Comparison of ENCODE assay signal across 34 mouse cellular contexts in the genomic region with DNA sequence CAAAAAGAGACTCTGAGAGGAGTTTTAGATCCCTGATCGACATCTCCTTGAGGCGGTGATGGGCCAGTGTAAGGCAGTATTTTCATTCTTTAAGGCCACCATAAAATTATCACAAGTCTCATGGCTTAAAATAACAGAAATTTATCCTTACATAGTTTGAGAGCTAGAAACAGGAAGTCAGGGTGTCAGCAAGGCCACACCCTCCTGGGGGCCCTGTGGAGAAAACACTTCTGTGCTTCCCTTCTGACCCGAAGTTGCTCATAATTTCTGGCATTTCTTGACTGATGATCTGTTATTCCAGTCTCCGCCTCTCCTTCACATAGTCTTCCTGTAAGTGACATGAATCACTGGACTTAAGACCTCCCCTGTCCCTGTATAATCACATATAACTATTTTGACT. TPM values are rescaled to one million over a fixed set of nuclear protein-coding genes. Genes with fewer than 3 reads are reported as not detected.
DNase-seq lines count a peak whose midpoint lies in the region; ATAC-seq and TF ChIP-seq lines count a peak whose summit lies in the region.
"Had no signal": no experiment of that assay in that cellular context is flagged by ENCODE, and none has a peak within 500 bp of the region (broad histone marks: within the 10 kb centered on the region; RNA-seq: fewer than 3 reads in every experiment).

No protein-coding gene starts in this region.

- peak; percentile 12 for DNase-seq in liver, adult 2 months (ENCODE audit: extremely low read depth, low read depth, low spot score)
- DNase-seq in liver, embryonic 11.5 days (ENCODE audit: low spot score): no peak
- DNase-seq in A20 (ENCODE audit: low read depth, low spot score): peak; percentile 2
- no peak for DNase-seq in left cerebral cortex, postnatal 10 days (ENCODE audit: extremely low spot score in 1 of 2, low spot score in 2 of 2)
- DNase-seq in spleen, postnatal 14 days (ENCODE audit: low spot score in 2 of 2): no peak
- DNase-seq: adrenal gland, postnatal 36 days; B cell, adult 2 months; cerebellum, adult 11 months; cerebellum, adult 9-11 months; gastrocnemius, postnatal 36 days; kidney, postnatal 36 days; left cerebral cortex, postnatal 4 days; lung, adult 2 months; right cerebral cortex, postnatal 25 days; thymus, postnatal 14 days had no signal

- WGBS in liver, adult 2 months: 81% methylated on average over 4 of the region's 4 CpGs
- WGBS in liver, embryonic 11.5 days: 62% methylated on average over 4 of the region's 4 CpGs
- WGBS in hindbrain, embryonic 16.5 days: 89% methylated on average over 4 of the region's 4 CpGs

- H3K27me3 ChIP-seq in liver, adult 2 months (ENCODE audit: control insufficient read depth, insufficient read depth, low read length): no peaks in the 10 kb centered on the region
- H3K27me3 ChIP-seq in liver, embryonic 11.5 days (replicated peaks; ENCODE audit: control insufficient read depth, insufficient read depth, low read length): no peaks in the 10 kb centered on the region
- H3K27me3 ChIP-seq in hindbrain, embryonic 16.5 days (replicated peaks; ENCODE audit: control insufficient read depth, insufficient read depth, low read length): no peaks in the 10 kb centered on the region
- H3K27me3 ChIP-seq: forebrain, embryonic 12.5 days; hindbrain, embryonic 15.5 days; limb, embryonic 15.5 days; midbrain, embryonic 13.5 days; neural tube, embryonic 12.5 days had no signal

- no peak overlapping the region for H3K9ac ChIP-seq in liver, adult 2 months (ENCODE audit: low read depth, low read length)
- H3K9ac ChIP-seq in liver, embryonic 11.5 days (ENCODE audit: low read depth, low read length): no peak overlapping the region
- no peak overlapping the region for H3K9ac ChIP-seq in hindbrain, embryonic 16.5 days (ENCODE audit: low read depth, low read length)
- H3K9ac ChIP-seq: forebrain, embryonic 12.5 days; hindbrain, embryonic 15.5 days; limb, embryonic 15.5 days; midbrain, embryonic 13.5 days; neural tube, embryonic 12.5 days had no signal

- no peak overlapping the region for H3K4me3 ChIP-seq in liver, adult 2 months (ENCODE audit: insufficient read depth, low read depth, low read length)
- H3K4me3 ChIP-seq in liver, embryonic 11.5 days (ENCODE audit: low read depth, low read length): no peak overlapping the region
- H3K4me3 ChIP-seq in hindbrain, embryonic 16.5 days (ENCODE audit: low read length): no peak overlapping the region
- H3K4me3 ChIP-seq: forebrain, embryonic 12.5 days; hindbrain, embryonic 15.5 days; limb, embryonic 15.5 days; midbrain, embryonic 13.5 days; neural tube, embryonic 12.5 days had no signal

- no peak overlapping the region for H3K27ac ChIP-seq in liver, adult 2 months (replicated peaks; ENCODE audit: insufficient read depth, low read depth, low read length)
- no peak overlapping the region for H3K27ac ChIP-seq in liver, embryonic 11.5 days (ENCODE audit: low read depth, low read length)
- H3K27ac ChIP-seq in hindbrain, embryonic 16.5 days (ENCODE audit: low read depth, low read length): no peak overlapping the region
- H3K27ac ChIP-seq: forebrain, embryonic 12.5 days; hindbrain, embryonic 15.5 days; limb, embryonic 15.5 days; macrophage; midbrain, embryonic 13.5 days; neural tube, embryonic 12.5 days had no signal

- no peak for TF ChIP-seq POLR2A in liver, adult 2 months (IDR thresholded peaks at IDR 0.05; ENCODE audit: extremely low read depth, insufficient read depth, low read length)

- intact Hi-C loops in left cerebral cortex, postnatal 10 days (cut with DNase I): no loop called here

- no peaks in the 10 kb centered on the region for H3K9me3 ChIP-seq in liver, embryonic 11.5 days (ENCODE audit: control insufficient read depth, low read length)
- no peaks in the 10 kb centered on the region for H3K9me3 ChIP-seq in hindbrain, embryonic 16.5 days (ENCODE audit: control insufficient read depth, low read length)
- H3K9me3 ChIP-seq: forebrain, embryonic 12.5 days; hindbrain, embryonic 15.5 days; limb, embryonic 15.5 days; midbrain, embryonic 13.5 days; neural tube, embryonic 12.5 days had no signal

- ATAC-seq in liver, embryonic 11.5 days (replicated peaks; ENCODE audit: low FRiP score): no peak
- peak; percentile 79 for ATAC-seq in common myeloid progenitor, adult 5-6 weeks (replicated peaks; ENCODE audit: low read depth, poor library complexity, severe bottlenecking)
- ATAC-seq in megakaryocyte progenitor cell, adult 5-6 weeks (replicated peaks; ENCODE audit: poor library complexity): peak; percentile 63
- ATAC-seq in hindbrain, embryonic 16.5 days: no peak
- ATAC-seq: intestine, embryonic 16.5 days; midbrain, embryonic 13.5 days had no signal

- TF ChIP-seq CTCF in liver, adult 2 months (IDR thresholded peaks at IDR 0.05; ENCODE audit: low read depth, low read length): no peak

- no peaks in the 10 kb centered on the region for H3K79me2 ChIP-seq in liver, adult 2 months (ENCODE audit: control insufficient read depth, insufficient read depth, low read length)

- no peaks in the 10 kb centered on the region for H3K36me3 ChIP-seq in liver, adult 2 months (ENCODE audit: control insufficient read depth, insufficient read depth, low read length)
- H3K36me3 ChIP-seq in liver, embryonic 11.5 days (ENCODE audit: control insufficient read depth, insufficient read depth, low read length): no peaks in the 10 kb centered on the region
- no peaks in the 10 kb centered on the region for H3K36me3 ChIP-seq in hindbrain, embryonic 16.5 days (ENCODE audit: control insufficient read depth, insufficient read depth, low read length)
- H3K36me3 ChIP-seq: forebrain, embryonic 12.5 days; hindbrain, embryonic 15.5 days; limb, embryonic 15.5 days; midbrain, embryonic 13.5 days; neural tube, embryonic 12.5 days had no signal

- H3K4me2 ChIP-seq in liver, embryonic 11.5 days: no peak overlapping the region
- H3K4me2 ChIP-seq in hindbrain, embryonic 16.5 days (ENCODE audit: low read length): no peak overlapping the region
- H3K4me2 ChIP-seq: forebrain, embryonic 12.5 days; hindbrain, embryonic 15.5 days; limb, embryonic 15.5 days; midbrain, embryonic 13.5 days; neural tube, embryonic 12.5 days had no signal

- H3K4me1 ChIP-seq in liver, adult 2 months (ENCODE audit: control insufficient read depth, insufficient read depth, low read length): no peaks in the 10 kb centered on the region
- H3K4me1 ChIP-seq in liver, embryonic 11.5 days (replicated peaks; ENCODE audit: control insufficient read depth, insufficient read depth, low read length): no peaks in the 10 kb centered on the region
- H3K4me1 ChIP-seq in hindbrain, embryonic 16.5 days (ENCODE audit: control insufficient read depth, insufficient read depth, low read depth, low read length): no peaks in the 10 kb centered on the region
- H3K4me1 ChIP-seq: forebrain, embryonic 12.5 days; limb, embryonic 15.5 days; midbrain, embryonic 13.5 days; neural tube, embryonic 12.5 days had no signal

RNA-seq across cellular contexts. Expression of a gene that starts 24.5 kb away (rescaled TPM):
- not detected in 2 replicates for total RNA-seq in liver, adult 2 months (2014; rRNA removed)
- not detected in 2 replicates for polyA plus RNA-seq in liver, adult 2 months (2012; rRNA removed)
- polyA plus RNA-seq in liver, embryonic 11.5 days (2014; fragmentation: Nextera tagmentation; extraction: Ambion mirVana): not detected in 2 replicates
- total RNA-seq in common myeloid progenitor, adult 5-6 weeks (2017): not detected in 2 replicates
- not detected in 2 replicates for total RNA-seq in megakaryocyte progenitor cell, adult 5-6 weeks (2015)
- not detected in 2 replicates for total RNA-seq in megakaryocyte progenitor cell, adult 5-6 weeks (2017)
- polyA plus RNA-seq in hindbrain, embryonic 16.5 days (2015; fragmentation: Nextera tagmentation; extraction: Ambion mirVana): 0.39 and 0.40 TPM in 2 replicates
- not detected for total RNA-seq in left cerebral cortex, postnatal 10 days (2021)
- total RNA-seq: adrenal gland, postnatal 36 days; gastrocnemius, adult 18-20 months; gastrocnemius, postnatal 36 days; heart, adult 8-10 months; heart, postnatal 25 days; left cerebral cortex, postnatal 4 days had no signal
- polyA plus RNA-seq: cortical plate, adult 2 months; embryonic facial prominence, embryonic 11.5 days; forebrain, embryonic 12.5 days; heart, embryonic 14.5 days; intestine, embryonic 16.5 days; kidney, embryonic 14.5 days; limb, embryonic 15.5 days; lung, adult 2 months; macrophage; midbrain, embryonic 13.5 days; spleen, adult 2 months; stomach, embryonic 14.5 days had no signal

RNA-seq across cellular contexts. Expression of a gene that starts 25.2 kb away (rescaled TPM):
- total RNA-seq in liver, adult 2 months (2014; rRNA removed): 0.94 and 1.4 TPM in 2 replicates
- 1.0 TPM in 1 of 2 replicates, not detected in the other for polyA plus RNA-seq in liver, adult 2 months (2012; rRNA removed)
- polyA plus RNA-seq in liver, embryonic 11.5 days (2014; fragmentation: Nextera tagmentation; extraction: Ambion mirVana): 14.8 and 17.4 TPM in 2 replicates
- 15.0 and 31.3 TPM in 2 replicates for total RNA-seq in common myeloid progenitor, adult 5-6 weeks (2017)
- total RNA-seq in megakaryocyte progenitor cell, adult 5-6 weeks (2015): 3.4 and 6.7 TPM in 2 replicates
- total RNA-seq in megakaryocyte progenitor cell, adult 5-6 weeks (2017): 7.2 and 11.6 TPM in 2 replicates
- polyA plus RNA-seq in hindbrain, embryonic 16.5 days (2015; fragmentation: Nextera tagmentation; extraction: Ambion mirVana): 21.6 and 29.8 TPM in 2 replicates
- total RNA-seq in left cerebral cortex, postnatal 10 days (2021): 10 to 100 TPM; 26.5 to 30.2 TPM

RNA-seq across cellular contexts. Expression of a gene that starts 26.0 kb away (rescaled TPM):
- total RNA-seq in liver, adult 2 months (2014; rRNA removed): under 0.01 and 0.09 TPM in 2 replicates
- polyA plus RNA-seq in liver, adult 2 months (2012; rRNA removed): 0.02 and 0.13 TPM in 2 replicates
- polyA plus RNA-seq in liver, embryonic 11.5 days (2014; fragmentation: Nextera tagmentation; extraction: Ambion mirVana): 0.09 and 0.23 TPM in 2 replicates
- total RNA-seq in common myeloid progenitor, adult 5-6 weeks (2017): not detected in 2 replicates
- total RNA-seq in megakaryocyte progenitor cell, adult 5-6 weeks (2015): not detected in 2 replicates
- total RNA-seq in megakaryocyte progenitor cell, adult 5-6 weeks (2017): 0.14 TPM in 1 of 2 replicates, not detected in the other
- polyA plus RNA-seq in hindbrain, embryonic 16.5 days (2015; fragmentation: Nextera tagmentation; extraction: Ambion mirVana): 35.2 and 35.6 TPM in 2 replicates
- 10 to 100 TPM; 28.3 to 30.4 TPM for total RNA-seq in left cerebral cortex, postnatal 10 days (2021)
- polyA plus RNA-seq: macrophage had no signal

Comparison
In these comparisons a context has a peak if more than half of its experiments do, and no peak if none do; other contexts are left out.
1. DNase-seq: peak in liver, adult 2 months (single experiment) and A20 (single experiment); none in liver, embryonic 11.5 days (single experiment), left cerebral cortex, postnatal 10 days (0 of 2) and spleen, postnatal 14 days (0 of 2).
2. ATAC-seq: peak in common myeloid progenitor, adult 5-6 weeks (single experiment) and megakaryocyte progenitor cell, adult 5-6 weeks (single experiment); none in liver, embryonic 11.5 days (single experiment) and hindbrain, embryonic 16.5 days (single experiment).
3. RNA of a gene that starts 26.0 kb away (total RNA-seq): 28.3 to 30.4 TPM in left cerebral cortex, postnatal 10 days; under 0.01 to 0.09 TPM in liver, adult 2 months, not detected in common myeloid progenitor, adult 5-6 weeks and 0.14 TPM in megakaryocyte progenitor cell, adult 5-6 weeks; every median in the first group is over 10 times any median in the second.